In genomic region chr14:116473378-116474179, GRCm38 (mm10) we compare ENCODE assay signal across 21 mouse cellular contexts.
DNase-seq lines count a peak whose midpoint lies in the region; ATAC-seq and TF ChIP-seq lines count a peak whose summit lies in the region.
"Had no signal": no experiment of that assay in that cellular context is flagged by ENCODE, and none has a peak within 500 bp of the region (broad histone marks: within the 10 kb centered on the region; RNA-seq: fewer than 3 reads in every experiment).

No protein-coding gene starts in this region.

- H3K9ac ChIP-seq in kidney, embryonic 15.5 days: no peak overlapping the region
- H3K9ac ChIP-seq in lung, embryonic 14.5 days: no peak overlapping the region
- no peak overlapping the region for H3K9ac ChIP-seq in limb, embryonic 14.5 days (ENCODE audit: low read depth, low read length, severe bottlenecking)
- H3K9ac ChIP-seq: embryonic facial prominence, embryonic 15.5 days; hindbrain, embryonic 12.5 days had no signal

- H3K27me3 ChIP-seq in kidney, embryonic 15.5 days: no peaks in the 10 kb centered on the region
- no peaks in the 10 kb centered on the region for H3K27me3 ChIP-seq in lung, embryonic 14.5 days (ENCODE audit: insufficient read depth, low read length)
- H3K27me3 ChIP-seq in limb, embryonic 14.5 days (ENCODE audit: control insufficient read depth, insufficient read depth, low read length): no peaks in the 10 kb centered on the region
- H3K27me3 ChIP-seq: embryonic facial prominence, embryonic 15.5 days; hindbrain, embryonic 12.5 days had no signal

- no peak for TF ChIP-seq CTCF in lung, embryonic 14.5 days (IDR thresholded peaks at IDR 0.05; ENCODE audit: low read depth)

- no peaks in the 10 kb centered on the region for H3K9me3 ChIP-seq in kidney, embryonic 15.5 days (replicated peaks)
- H3K9me3 ChIP-seq in lung, embryonic 14.5 days (ENCODE audit: low read depth, low read length): no peaks in the 10 kb centered on the region
- no peaks in the 10 kb centered on the region for H3K9me3 ChIP-seq in limb, embryonic 14.5 days (ENCODE audit: control insufficient read depth, low read length)
- H3K9me3 ChIP-seq: embryonic facial prominence, embryonic 15.5 days; forebrain, embryonic 10.5 days; heart, embryonic 10.5 days; hindbrain, embryonic 12.5 days had no signal

- no peak overlapping the region for H3K4me2 ChIP-seq in kidney, embryonic 15.5 days
- no peak overlapping the region for H3K4me2 ChIP-seq in lung, embryonic 14.5 days
- no peak overlapping the region for H3K4me2 ChIP-seq in limb, embryonic 14.5 days (replicated peaks; ENCODE audit: low read depth, low read length, severe bottlenecking)
- H3K4me2 ChIP-seq: embryonic facial prominence, embryonic 15.5 days; hindbrain, embryonic 12.5 days had no signal

- no peaks in the 10 kb centered on the region for H3K36me3 ChIP-seq in kidney, embryonic 15.5 days
- H3K36me3 ChIP-seq in lung, embryonic 14.5 days (ENCODE audit: insufficient read depth): no peaks in the 10 kb centered on the region
- H3K36me3 ChIP-seq in limb, embryonic 14.5 days (ENCODE audit: control insufficient read depth, insufficient read depth, low read length): no peaks in the 10 kb centered on the region
- H3K36me3 ChIP-seq: embryonic facial prominence, embryonic 15.5 days; forebrain, embryonic 10.5 days; heart, embryonic 10.5 days; hindbrain, embryonic 12.5 days had no signal

- H3K4me3 ChIP-seq in kidney, embryonic 15.5 days (replicated peaks): no peak overlapping the region
- no peak overlapping the region for H3K4me3 ChIP-seq in lung, embryonic 14.5 days (ENCODE audit: low read depth, low read length)
- no peak overlapping the region for H3K4me3 ChIP-seq in limb, embryonic 14.5 days (replicated peaks; ENCODE audit: low read length)
- H3K4me3 ChIP-seq: embryonic facial prominence, embryonic 15.5 days; erythroblast, embryonic 14.5 days; forebrain, embryonic 10.5 days; heart, embryonic 10.5 days; hindbrain, embryonic 12.5 days had no signal

- H3K27ac ChIP-seq in kidney, embryonic 15.5 days: peak overlapping the region; percentile 45; the same call in 1 of the 2 replicates
- H3K27ac ChIP-seq in lung, embryonic 14.5 days (ENCODE audit: low read depth): no peak overlapping the region
- no peak overlapping the region for H3K27ac ChIP-seq in limb, embryonic 14.5 days (replicated peaks; ENCODE audit: low read depth, low read length)
- H3K27ac ChIP-seq: embryonic facial prominence, embryonic 15.5 days; forebrain, embryonic 10.5 days; heart, embryonic 10.5 days; hindbrain, embryonic 12.5 days had no signal

- peak; percentile 94 for ATAC-seq in kidney, embryonic 15.5 days (replicated peaks; ENCODE audit: low FRiP score)
- ATAC-seq in lung, embryonic 14.5 days (ENCODE audit: insufficient read depth): no peak
- peak; percentile 30 for ATAC-seq in limb, embryonic 14.5 days (ENCODE audit: low FRiP score, low read depth)
- ATAC-seq: forebrain, embryonic 14.5 days; hindbrain, embryonic 16.5 days had no signal

- no peaks in the 10 kb centered on the region for H3K4me1 ChIP-seq in kidney, embryonic 15.5 days
- no peaks in the 10 kb centered on the region for H3K4me1 ChIP-seq in lung, embryonic 14.5 days (ENCODE audit: insufficient read depth)
- H3K4me1 ChIP-seq in limb, embryonic 14.5 days (ENCODE audit: control insufficient read depth, insufficient read depth, low read length): no peaks in the 10 kb centered on the region
- H3K4me1 ChIP-seq: embryonic facial prominence, embryonic 15.5 days; forebrain, embryonic 10.5 days; heart, embryonic 10.5 days; hindbrain, embryonic 12.5 days had no signal

- 35% methylated on average over 8 of the region's 8 CpGs for WGBS in kidney, embryonic 15.5 days
- WGBS in lung, embryonic 14.5 days: 81% methylated on average over 8 of the region's 8 CpGs
- 72% methylated on average over 8 of the region's 8 CpGs for WGBS in limb, embryonic 14.5 days

- DNase-seq in kidney, postnatal 10 days: no peak
- DNase-seq in lung, embryonic 14.5 days: peak; percentile 17
- no peak for DNase-seq in lung, postnatal 36 days
- DNase-seq in limb, embryonic 14.5 days (ENCODE audit: low spot score): no peak
- DNase-seq in right cerebral cortex, postnatal 36 days (ENCODE audit: low spot score in 2 of 2): no peak
- DNase-seq: adrenal gland, adult 8-10 months; adrenal gland, postnatal 36 days; cerebellum, adult 2 months; cerebellum, postnatal 10 days; gastrocnemius, postnatal 10 days; heart, adult 18-20 months; heart, postnatal 10 days; heart, postnatal 4 days had no signal

- TF ChIP-seq POLR2A in limb, embryonic 14.5 days (IDR thresholded peaks at IDR 0.05; ENCODE audit: borderline replicate concordance, extremely low read depth, insufficient read depth, insufficient read length): no peak
